Mouse (Mus musculus): Measurements from ENCODE around the gene S1pr4.

Gene S1pr4

DNA sequence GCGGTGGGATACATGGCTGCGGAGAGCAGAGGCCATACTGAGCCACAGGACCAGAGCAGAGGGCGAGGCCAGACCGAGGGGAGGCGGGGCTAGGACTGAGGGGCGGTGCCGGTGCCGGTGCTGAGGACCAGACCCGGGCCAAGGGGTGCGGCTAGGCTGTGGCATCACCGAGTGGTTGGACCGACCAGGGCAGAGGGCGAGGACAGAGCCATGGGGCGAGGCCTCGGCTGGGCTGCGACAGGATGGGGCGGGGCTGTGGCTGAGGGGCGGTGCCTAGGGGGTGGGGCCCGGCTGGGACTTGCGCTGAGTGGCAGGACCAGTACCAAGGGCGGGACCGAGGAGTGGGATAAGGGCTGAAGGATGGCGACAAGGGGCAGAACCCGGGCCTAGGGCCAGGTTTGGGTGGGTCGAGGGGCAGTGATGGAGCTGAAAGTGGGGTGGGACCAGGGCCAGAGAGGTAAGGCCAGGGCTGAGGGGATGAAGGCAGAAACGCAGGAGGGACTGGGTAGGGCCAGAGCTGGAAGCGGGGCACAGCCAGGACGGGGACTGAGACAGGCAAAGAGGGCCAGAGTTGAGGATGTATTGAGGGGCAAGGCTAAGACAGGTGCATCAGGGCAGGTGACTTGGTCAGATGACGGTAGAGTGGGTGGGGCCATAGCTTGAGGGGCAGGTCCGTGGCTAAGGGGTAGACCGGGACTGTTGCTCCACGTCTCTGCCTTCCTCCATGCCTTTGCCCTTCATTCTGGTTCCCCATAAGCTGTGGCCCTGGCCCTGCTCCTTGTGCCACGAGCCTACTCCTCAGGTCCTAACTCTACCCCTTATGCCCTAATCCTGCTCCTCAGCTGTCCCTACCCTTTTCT, 35.3 kb downstream of the S1pr4 start:
- DNase-seq (ENCODE audit: low spot score): peak; percentile 38

GRCm38 (mm10) chr10:81463531-81463930, 36.4 kb downstream of the S1pr4 start:
- DNase-seq (ENCODE audit: low spot score): no peak

DNA sequence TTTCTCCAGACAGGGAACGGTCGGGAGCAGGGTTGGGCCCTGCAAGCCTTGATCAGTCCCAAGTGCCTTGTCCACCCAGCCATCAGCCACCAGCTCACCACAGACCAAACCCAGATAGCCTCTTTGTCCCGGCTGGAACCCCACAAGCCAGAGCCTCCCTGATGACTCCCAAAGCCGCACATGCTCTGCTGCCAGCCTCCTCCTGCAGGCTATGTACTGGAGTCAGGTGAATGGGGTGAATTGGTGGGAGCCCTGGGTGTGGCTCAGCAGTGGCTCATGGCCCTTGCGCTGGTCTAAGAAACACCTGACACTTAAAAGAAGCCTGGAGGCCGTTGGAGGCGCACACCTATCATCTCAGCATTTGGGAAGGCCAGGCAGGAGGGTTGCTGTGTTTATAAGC, 37.0 kb downstream of the S1pr4 start:
- no peak for DNase-seq (ENCODE audit: low spot score)

GRCm38 (mm10) chr10:81462415-81462804, 37.5 kb downstream of the S1pr4 start:
- no peak for DNase-seq (ENCODE audit: low spot score)

DNA sequence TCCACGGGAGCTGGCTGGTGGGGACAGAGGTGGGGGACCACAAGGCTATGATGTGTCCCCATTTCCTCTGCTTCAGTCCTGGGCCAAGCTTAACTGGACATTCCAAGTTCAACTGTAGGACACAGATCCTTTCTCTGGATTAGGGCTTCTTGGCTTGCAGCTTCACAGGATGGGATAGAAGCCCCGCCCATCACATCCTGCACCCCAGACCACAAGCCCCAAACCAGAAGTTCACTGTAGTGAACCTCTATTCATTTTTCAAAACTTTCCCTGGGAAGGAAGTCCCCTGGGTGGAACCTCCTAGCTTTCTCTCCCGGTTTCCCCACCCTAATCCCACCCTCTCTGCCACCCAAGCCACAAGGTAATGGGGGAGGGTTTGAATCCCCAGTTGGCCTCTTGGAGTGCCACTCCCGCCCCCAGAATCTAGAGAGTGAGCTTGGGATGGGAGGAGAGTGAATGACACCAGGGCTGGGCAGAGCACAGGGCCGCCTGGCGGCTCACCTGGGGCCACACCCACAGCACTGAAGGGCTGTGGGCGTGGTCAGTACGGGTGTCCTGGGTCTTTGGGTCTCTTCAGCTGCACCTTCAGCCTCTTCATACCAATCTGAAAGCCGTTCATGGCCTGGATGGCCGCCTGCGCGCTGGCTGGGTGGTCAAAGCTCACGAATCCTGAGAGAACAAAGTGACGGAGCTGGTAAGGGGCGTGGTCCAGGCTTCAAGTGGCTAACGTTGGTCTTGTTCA, 38.1 kb downstream of the S1pr4 start:
- DNase-seq (ENCODE audit: low spot score): no peak

DNA sequence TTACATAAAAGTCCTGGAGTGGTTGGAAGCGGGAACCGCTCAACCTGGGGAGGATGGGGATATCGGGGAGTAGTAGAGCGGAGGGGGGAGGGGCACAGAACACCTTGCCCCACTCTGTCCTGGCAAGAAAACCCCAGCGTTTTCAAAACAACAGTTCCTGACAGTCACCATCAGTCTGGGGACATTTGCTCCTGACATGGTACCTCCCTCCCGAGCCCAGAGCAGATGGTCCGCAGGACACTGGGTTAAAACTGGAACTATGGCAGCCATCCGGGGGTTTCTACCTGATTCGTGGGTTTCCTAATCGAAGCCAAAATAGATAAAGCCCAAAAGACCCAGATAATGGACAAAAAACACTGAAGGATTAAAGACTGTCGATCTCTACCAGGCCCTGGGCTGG, 39.0 kb downstream of the S1pr4 start:
- no peak for DNase-seq (ENCODE audit: low spot score)

DNA sequence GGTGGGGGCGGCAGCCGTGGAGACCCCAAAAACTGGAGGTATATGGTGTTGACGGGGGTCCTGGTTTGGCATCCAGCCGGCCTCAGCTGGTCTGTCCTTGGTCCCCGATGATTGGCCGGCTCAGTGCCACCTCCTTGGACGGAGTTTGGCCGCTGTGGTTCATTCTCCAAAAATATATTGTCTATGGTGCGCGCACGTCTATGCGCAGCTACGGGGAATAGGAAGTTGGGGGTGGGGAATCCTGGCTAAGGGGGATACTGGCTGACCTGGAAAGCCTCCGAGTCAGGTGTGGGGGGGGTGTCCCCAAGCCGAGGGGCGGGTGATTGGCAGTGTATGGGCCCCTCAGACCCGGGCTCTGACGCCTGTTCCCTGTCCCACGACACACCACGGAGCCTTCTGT, 39.5 kb downstream of the S1pr4 start:
- no peak for DNase-seq (ENCODE audit: low spot score)

DNA sequence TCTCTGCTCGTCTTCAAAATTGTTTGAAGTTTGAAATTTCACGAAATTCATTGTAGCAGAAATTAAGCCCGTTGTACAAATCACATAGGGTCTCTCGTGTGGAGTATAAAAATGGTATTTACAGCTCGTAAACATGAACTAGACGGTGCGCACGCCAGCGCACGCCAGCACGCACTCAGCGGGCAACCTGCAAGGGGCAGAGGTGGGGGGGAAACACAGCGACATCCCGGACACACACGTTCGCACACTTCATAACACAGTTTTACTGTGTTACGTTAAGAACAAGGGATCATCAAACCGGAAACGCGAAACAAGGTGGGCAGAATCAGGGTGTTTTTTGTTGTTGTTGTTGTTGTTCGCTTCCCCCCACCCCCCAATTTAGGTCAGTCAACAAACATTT, 40.5 kb downstream of the S1pr4 start:
- no peak for DNase-seq (ENCODE audit: low spot score)

DNA sequence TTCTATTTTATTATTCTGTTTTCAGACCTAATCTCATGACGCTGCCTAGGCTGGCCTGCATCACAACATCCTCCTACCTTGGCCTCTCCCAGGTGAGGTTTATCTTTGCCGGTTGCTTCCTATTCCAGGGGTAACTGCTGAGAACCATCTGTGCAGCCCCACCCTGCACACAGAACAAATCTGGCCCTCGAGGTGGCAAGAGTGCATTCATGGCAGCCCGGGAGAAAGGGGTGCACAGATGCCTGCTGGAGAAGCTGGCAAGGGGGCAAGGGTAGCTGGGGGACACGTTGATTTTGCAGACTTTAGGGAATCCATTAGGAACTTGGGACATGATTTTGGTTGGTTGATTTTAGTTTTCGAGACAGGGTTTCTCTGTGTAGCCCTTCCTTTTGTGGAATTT, 41.7 kb downstream of the S1pr4 start:
- DNase-seq (ENCODE audit: low spot score): no peak

- no peak for DNase-seq (ENCODE audit: low spot score)
Measured at GRCm38 (mm10) chr10:81457624-81458023, 42.3 kb downstream of the S1pr4 start.

DNA sequence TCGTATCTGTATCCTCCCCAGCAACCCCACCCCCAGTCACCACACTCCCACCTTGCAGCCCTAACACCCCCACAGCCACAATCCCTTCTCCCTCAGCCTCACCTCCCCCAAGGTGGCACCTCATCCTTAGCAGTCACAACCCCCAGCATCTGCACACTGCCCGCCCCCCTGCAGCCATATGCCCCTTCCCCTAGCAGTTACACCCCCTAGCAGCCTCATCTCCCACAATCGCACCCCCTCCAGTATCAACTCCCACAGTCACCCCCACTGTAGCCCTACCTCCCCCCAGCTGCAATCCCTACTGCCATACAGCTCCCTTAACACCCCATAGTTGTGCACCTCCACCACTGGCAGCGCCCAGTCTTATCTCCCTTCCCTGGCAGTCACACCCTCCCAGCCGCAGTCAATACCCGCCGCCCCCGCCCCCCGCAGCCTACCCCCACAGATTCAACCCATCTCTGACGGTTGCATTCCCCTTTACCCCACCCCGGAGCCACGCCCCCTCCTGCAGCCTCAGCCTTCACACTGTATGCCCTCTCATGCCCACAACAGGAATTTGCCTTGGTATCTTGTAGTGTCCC, 42.9 kb downstream of the S1pr4 start:
- no peak for DNase-seq (ENCODE audit: low spot score)

GRCm38 (mm10) chr10:81455181-81455895, 44.6 kb downstream of the S1pr4 start, which contains the start of gene Nfic:
TSS of gene Nfic (minus strand) at chr10:81455635.
- no peak for DNase-seq (ENCODE audit: low spot score)

DNA sequence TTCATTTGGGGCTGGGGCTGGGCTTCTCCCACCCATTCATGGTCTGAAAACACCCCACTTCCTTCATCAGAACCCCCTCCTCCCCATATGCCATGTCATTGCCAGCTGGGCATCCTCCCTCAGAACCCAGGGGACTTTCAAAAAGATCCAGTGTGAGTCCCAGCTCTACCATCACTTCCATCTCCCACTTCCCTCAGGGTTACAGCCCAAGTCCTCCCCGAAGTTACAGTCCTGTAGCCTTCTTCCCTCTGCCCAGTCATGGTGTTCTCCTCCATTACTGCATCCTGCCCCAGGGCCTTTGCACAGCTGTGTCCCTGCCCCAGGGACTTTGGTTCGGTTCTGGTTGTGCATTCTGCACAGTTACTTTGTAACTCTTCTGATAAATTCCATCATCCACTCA, 45.8 kb downstream of the S1pr4 start:
- DNase-seq (ENCODE audit: low spot score): no peak

DNA sequence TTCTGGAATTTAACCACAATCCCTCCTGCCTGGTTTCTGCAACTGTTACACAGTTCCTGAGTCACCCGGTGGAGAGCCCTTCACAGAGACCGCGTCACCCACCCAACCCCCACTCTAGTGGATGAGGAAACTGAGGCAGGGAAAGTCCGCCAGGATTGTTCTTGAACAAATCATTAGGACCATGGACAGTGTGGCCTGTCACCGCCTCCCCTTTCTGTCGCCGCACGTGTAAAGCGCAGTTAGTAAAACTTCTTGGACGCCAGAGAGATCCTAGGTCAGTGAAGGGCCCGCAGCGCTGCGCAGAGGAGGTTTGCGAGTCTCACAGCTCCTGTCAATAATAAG, 47.0 kb downstream of the S1pr4 start:
- DNase-seq (ENCODE audit: low spot score): no peak

DNA sequence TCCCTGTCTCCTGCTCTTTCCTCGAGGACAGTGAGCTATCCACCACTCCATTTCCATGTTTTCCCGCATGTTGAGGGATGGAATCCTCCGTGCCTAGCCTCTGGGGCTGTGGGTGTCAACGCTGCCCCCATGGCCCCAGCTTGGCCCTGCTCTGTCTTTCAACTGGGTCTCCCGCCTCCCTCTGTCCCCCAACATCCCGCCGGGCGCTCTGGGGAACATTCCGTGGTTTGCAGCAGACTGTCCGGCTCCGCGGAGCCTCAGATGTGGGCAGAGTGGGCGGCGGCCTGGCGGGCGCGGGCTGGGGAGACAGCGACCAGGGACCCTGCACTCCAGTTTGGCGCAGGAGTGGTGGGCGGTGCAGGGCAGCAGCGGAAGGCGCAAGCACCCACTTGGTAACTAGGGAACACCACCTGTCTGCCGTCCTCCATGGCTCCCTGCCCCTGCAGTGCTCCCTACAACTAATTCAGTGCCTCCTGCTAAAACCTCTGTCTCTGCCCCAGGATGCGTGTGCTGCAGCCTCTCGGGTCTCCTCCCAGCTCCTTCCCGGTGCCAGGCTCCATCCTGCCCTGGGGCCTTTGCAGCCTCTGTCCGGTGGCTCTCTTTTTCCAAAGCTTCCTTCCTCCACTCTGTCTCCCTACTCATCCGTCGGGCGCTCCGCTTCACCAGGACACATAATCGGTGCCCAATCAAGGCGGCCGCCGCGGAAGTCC, 47.5 kb downstream of the S1pr4 start:
- no peak for DNase-seq (ENCODE audit: low spot score)

DNA sequence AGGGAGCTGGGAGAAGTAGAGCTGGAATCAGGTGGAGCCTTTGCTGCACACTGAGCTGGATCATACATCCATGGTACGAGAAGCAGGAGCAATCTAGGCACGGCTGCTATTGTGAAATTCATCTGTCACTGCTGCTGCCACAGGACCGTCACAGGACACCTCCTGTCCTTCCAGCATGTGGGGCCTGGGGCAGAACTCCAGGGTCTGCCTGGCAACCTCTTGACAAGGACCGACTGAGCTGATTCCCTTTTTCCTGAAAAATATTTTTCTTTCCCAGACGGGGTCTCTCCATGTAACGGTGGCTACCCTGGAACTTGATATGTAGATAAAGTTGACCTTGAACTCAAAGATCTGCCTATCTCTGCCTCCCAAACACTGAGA, 48.6 kb downstream of the S1pr4 start:
- no peak for DNase-seq (ENCODE audit: low spot score)

DNA sequence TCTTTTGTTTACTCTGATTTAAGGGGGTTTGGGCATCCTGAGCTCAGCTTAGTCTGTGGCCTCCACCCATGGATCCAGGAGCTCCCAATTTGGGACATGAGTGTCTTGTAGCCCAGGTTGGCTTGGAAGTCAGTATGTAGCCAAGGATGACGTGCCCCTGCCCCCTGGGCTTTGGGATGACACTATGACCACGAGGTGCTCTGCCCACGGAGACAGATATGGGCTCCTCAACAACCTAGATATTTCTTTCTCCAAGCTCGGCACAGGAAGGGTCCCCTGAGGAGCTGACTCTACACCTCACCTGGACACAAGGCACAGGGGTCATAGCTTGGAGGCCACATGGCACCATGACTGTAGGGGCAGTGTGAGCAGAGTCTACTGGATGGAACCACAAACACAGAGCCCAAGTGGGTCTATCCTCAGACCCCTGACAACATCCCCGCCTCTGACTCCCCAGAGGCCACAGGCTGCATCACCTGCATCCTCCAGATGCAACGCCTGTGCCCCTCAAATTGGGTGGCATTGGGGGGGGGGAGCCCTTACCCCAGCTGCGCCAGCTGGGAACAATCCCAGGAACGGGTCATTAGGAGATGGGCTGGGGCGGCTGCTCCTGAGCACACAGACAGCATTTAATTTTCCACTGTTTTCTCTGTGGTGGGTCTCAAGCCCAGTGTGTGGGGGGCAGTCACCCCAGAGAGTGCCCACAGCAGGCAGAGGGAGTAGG, 49.1 kb downstream of the S1pr4 start:
- no peak for DNase-seq (ENCODE audit: low spot score)

GRCm38 (mm10) chr10:81450140-81450539, 49.8 kb downstream of the S1pr4 start:
- DNase-seq (ENCODE audit: low spot score): peak; percentile 77

Measured in T-cell, adult 2 months (primary cell).